Mouse (Mus musculus): Measurements from ENCODE around the gene Ehd2. TPM values are rescaled to one million over a fixed set of nuclear protein-coding genes. Genes with fewer than 3 reads are reported as not detected.

Ehd2 gene
- total and polyA plus RNA-seq, 2 experiments from 2014 or later, result 48.7 to 66.7 TPM

DNA sequence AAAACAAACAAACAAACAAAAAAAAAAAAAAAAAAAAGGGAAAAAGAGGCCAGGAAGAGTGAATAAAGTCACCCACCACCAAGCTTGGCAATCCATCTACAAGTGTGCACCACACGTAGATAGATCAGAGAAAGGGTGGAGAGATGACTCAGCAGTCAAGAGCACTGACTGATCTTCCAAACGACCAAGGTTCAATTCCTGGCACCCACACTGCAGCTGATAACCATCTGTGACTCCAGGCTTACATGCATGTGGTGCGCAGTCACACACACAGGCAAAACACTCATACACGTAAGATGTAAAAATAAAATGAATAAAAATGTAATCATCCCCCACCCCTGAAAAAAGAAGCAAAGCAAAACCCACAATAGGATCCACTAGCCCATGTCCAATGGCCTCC is 35.7 kb upstream of the Ehd2 start:
- Histone ChIP-seq H3K27ac (ENCODE audit: low read depth) (peak overlapping the region; percentile 87), H3K27me3 (ENCODE audit: control insufficient read depth, insufficient read depth, low read length) (no peaks in the 10 kb centered on the region), H3K9ac (replicated peaks; ENCODE audit: low read depth, low read length) (no peak overlapping the region), H3K4me3 (ENCODE audit: low read depth, low read length) (no peak overlapping the region), H3K4me2 (ENCODE audit: low read depth, low read length) (no peak overlapping the region), H3K4me1 (ENCODE audit: control insufficient read depth, insufficient read depth) (peaks cover 30% of the 10 kb centered on the region), H3K9me3 (replicated peaks; ENCODE audit: control insufficient read depth, low read length) (no peaks in the 10 kb centered on the region), H3K36me3 (replicated peaks; ENCODE audit: control insufficient read depth, insufficient read depth, low read length) (peaks cover 6% of the 10 kb centered on the region)
- DNase-seq (ENCODE audit: low spot score) (no peak), ATAC-seq (ENCODE audit: insufficient read depth, low read depth) (no peak)
- 59% methylated on average over 4 of the region's 4 CpGs for WGBS
- TF ChIP-seq EP300 (IDR thresholded peaks at IDR 0.05; ENCODE audit: low read depth) (no peak), CTCF (IDR thresholded peaks at IDR 0.05; ENCODE audit: low read depth) (no peak)

DNA sequence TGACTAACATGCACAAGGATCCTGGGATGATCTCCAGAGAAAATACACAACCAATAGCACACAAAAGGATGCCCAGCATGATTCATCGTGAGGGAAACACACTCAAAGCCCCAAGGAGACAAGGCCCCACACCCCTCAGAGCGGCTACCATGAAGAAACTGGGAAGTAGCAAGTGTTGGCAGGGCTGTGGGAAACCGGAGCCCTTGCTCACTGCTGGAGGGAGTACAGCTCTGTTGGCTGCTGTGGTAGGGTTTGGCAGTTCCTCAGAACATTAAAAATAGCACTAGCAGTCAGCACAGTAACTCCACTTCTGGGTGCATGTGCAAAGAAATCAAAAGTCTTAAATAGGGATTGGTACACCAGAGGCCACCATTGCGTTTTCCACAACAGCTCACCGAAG is 34.8 kb upstream of the Ehd2 start:
- H3K36me3 ChIP-seq (replicated peaks; ENCODE audit: control insufficient read depth, insufficient read depth, low read length), result peaks cover 14% of the 10 kb centered on the region
- H3K4me1 ChIP-seq (ENCODE audit: control insufficient read depth, insufficient read depth), result peaks cover 30% of the 10 kb centered on the region
- no peak overlapping the region for H3K4me3 ChIP-seq (ENCODE audit: low read depth, low read length)
- peak overlapping the region; percentile 87 for H3K27ac ChIP-seq (ENCODE audit: low read depth)
- 0 out of 2 replicates have a peak overlapping the region, but pooled peaks have one; percentile 20 for H3K9ac ChIP-seq (replicated peaks; ENCODE audit: low read depth, low read length)
- DNase-seq (ENCODE audit: low spot score), result peak; percentile 84
- peak overlapping the region; percentile 9; the same call in 1 of the 2 replicates for H3K4me2 ChIP-seq (ENCODE audit: low read depth, low read length)
- no peaks in the 10 kb centered on the region for H3K27me3 ChIP-seq (ENCODE audit: control insufficient read depth, insufficient read depth, low read length)
- whole genome bisulfite sequencing, result 23% methylated on average over 5 of the region's 5 CpGs
- TF ChIP-seq EP300 (IDR thresholded peaks at IDR 0.05; ENCODE audit: low read depth) (no peak), CTCF (IDR thresholded peaks at IDR 0.05; ENCODE audit: low read depth) (no peak)
- ATAC-seq (ENCODE audit: insufficient read depth, low read depth), result peak; percentile 90
- H3K9me3 ChIP-seq (replicated peaks; ENCODE audit: control insufficient read depth, low read length), result no peaks in the 10 kb centered on the region

DNA sequence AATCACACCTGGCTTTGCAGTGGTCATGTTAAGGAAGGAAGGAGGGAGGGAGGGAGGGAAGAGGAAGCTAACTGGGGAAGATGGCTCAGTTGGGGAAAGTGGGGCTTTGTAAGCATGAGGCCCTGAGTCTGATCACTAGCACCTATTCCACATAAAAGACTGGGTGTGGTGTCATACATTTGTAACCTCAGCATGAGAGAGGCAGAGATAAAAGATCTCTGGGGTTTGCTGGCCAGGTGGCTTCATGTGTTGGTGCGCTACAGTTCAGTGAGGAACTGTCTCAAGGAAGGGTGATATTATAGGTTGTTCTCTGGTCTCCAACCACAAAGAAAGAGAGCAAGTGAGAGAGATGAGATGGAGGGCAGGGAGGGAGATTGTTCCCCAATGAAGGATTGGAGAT is 34.3 kb upstream of the Ehd2 start:
- H3K4me2 ChIP-seq (ENCODE audit: low read depth, low read length), result no peak overlapping the region
- ATAC-seq (ENCODE audit: insufficient read depth, low read depth), result no peak
- peaks cover 19% of the 10 kb centered on the region for H3K36me3 ChIP-seq (replicated peaks; ENCODE audit: control insufficient read depth, insufficient read depth, low read length)
- peaks cover 30% of the 10 kb centered on the region for H3K4me1 ChIP-seq (ENCODE audit: control insufficient read depth, insufficient read depth)
- H3K27me3 ChIP-seq (ENCODE audit: control insufficient read depth, insufficient read depth, low read length), result no peaks in the 10 kb centered on the region
- no peak overlapping the region for H3K9ac ChIP-seq (replicated peaks; ENCODE audit: low read depth, low read length)
- no peak overlapping the region for H3K4me3 ChIP-seq (ENCODE audit: low read depth, low read length)
- WGBS, result 94% methylated on average over 1 of the region's 1 CpGs
- TF ChIP-seq CTCF (IDR thresholded peaks at IDR 0.05; ENCODE audit: low read depth) (no peak), EP300 (IDR thresholded peaks at IDR 0.05; ENCODE audit: low read depth) (no peak)
- peak overlapping the region; percentile 87 for H3K27ac ChIP-seq (ENCODE audit: low read depth)
- no peak for DNase-seq (ENCODE audit: low spot score)
- no peaks in the 10 kb centered on the region for H3K9me3 ChIP-seq (replicated peaks; ENCODE audit: control insufficient read depth, low read length)

DNA sequence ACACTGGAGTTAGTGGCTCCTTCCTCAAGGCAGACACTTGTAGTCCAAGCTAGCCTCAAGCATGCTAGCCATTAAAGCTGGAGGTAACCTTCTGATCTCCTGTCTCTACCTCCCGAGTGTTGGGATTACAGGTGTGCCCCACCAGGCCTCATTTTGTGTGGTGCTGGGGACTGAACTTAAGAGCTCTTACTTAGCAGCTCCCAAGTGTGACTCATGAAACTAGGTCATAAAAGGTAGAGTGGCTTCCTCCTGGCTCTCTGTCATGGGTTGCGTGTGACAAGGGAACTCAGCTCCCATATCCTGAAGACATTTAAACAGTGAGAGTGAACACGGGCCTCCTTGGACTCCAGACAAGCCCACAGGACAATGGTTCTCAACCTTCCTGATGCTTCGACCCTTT is 26.4 kb upstream of the Ehd2 start:
- no peak overlapping the region for H3K27ac ChIP-seq (ENCODE audit: low read depth)
- H3K4me3 ChIP-seq (ENCODE audit: low read depth, low read length), result no peak overlapping the region
- DNase-seq (ENCODE audit: low spot score) (no peak), ATAC-seq (ENCODE audit: insufficient read depth, low read depth) (no peak)
- H3K27me3 ChIP-seq (ENCODE audit: control insufficient read depth, insufficient read depth, low read length), result no peaks in the 10 kb centered on the region
- H3K9me3 ChIP-seq (replicated peaks; ENCODE audit: control insufficient read depth, low read length), result no peaks in the 10 kb centered on the region
- no peak overlapping the region for H3K4me2 ChIP-seq (ENCODE audit: low read depth, low read length)
- H3K4me1 ChIP-seq (ENCODE audit: control insufficient read depth, insufficient read depth), result no peaks in the 10 kb centered on the region
- peaks cover 68% of the 10 kb centered on the region for H3K36me3 ChIP-seq (replicated peaks; ENCODE audit: control insufficient read depth, insufficient read depth, low read length)
- H3K9ac ChIP-seq (replicated peaks; ENCODE audit: low read depth, low read length), result no peak overlapping the region
- TF ChIP-seq CTCF (IDR thresholded peaks at IDR 0.05; ENCODE audit: low read depth) (no peak), EP300 (IDR thresholded peaks at IDR 0.05; ENCODE audit: low read depth) (no peak)
- 96% methylated on average over 4 of the region's 4 CpGs for WGBS

DNA sequence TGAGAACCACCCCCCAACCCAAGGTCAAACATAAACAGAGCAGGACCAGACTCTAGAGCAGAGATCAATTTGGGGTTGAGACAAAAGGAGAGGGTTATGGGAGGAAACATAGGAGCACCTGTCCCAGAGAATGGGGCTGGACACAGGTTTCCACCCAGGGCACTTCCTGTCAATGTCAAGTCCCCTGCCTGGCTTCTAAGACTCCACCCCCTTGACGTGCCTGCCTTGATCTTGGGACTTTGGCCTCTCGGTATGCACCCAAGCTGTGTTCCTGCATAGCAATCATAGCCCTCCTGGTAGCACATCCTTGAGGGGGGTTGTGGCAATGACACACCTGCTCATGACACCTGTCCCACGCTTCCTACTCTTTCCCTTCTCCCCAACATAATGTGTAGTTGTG is 25.8 kb upstream of the Ehd2 start:
- Histone ChIP-seq H3K9me3 (replicated peaks; ENCODE audit: control insufficient read depth, low read length) (no peaks in the 10 kb centered on the region), H3K4me2 (ENCODE audit: low read depth, low read length) (no peak overlapping the region), H3K27me3 (ENCODE audit: control insufficient read depth, insufficient read depth, low read length) (no peaks in the 10 kb centered on the region), H3K9ac (replicated peaks; ENCODE audit: low read depth, low read length) (no peak overlapping the region), H3K36me3 (replicated peaks; ENCODE audit: control insufficient read depth, insufficient read depth, low read length) (peaks cover 74% of the 10 kb centered on the region), H3K4me3 (ENCODE audit: low read depth, low read length) (no peak overlapping the region), H3K4me1 (ENCODE audit: control insufficient read depth, insufficient read depth) (no peaks in the 10 kb centered on the region), H3K27ac (ENCODE audit: low read depth) (no peak overlapping the region)
- DNase-seq (ENCODE audit: low spot score) (no peak), ATAC-seq (ENCODE audit: insufficient read depth, low read depth) (no peak)
- 74% methylated on average over 3 of the region's 3 CpGs for WGBS
- TF ChIP-seq CTCF (IDR thresholded peaks at IDR 0.05; ENCODE audit: low read depth), result no peak
- no peak for TF ChIP-seq EP300 (IDR thresholded peaks at IDR 0.05; ENCODE audit: low read depth)

DNA sequence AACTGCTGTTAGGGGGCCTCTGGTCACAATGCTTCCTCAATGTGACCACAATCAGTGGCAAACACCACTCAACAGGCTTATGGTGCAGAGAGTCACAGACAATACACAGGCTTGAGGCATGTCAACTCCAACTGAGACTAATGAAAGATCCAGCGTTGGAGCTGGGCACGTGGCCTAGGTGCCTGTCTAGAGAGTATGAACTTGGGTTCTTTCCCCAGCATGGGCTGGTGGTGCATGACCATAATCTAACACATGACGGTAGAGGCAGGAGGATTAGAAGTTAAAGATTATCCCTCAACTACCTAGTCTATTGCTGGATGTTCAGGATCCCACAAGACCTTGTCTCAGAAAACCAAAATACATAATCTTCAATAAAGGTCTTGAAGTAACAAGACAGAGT is 24.4 kb upstream of the Ehd2 start:
- TF ChIP-seq CTCF (IDR thresholded peaks at IDR 0.05; ENCODE audit: low read depth) (no peak), EP300 (IDR thresholded peaks at IDR 0.05; ENCODE audit: low read depth) (no peak)
- Histone ChIP-seq H3K4me2 (ENCODE audit: low read depth, low read length) (no peak overlapping the region), H3K36me3 (replicated peaks; ENCODE audit: control insufficient read depth, insufficient read depth, low read length) (peaks cover 74% of the 10 kb centered on the region), H3K4me3 (ENCODE audit: low read depth, low read length) (no peak overlapping the region), H3K27ac (ENCODE audit: low read depth) (no peak overlapping the region), H3K9ac (replicated peaks; ENCODE audit: low read depth, low read length) (no peak overlapping the region), H3K27me3 (ENCODE audit: control insufficient read depth, insufficient read depth, low read length) (no peaks in the 10 kb centered on the region), H3K4me1 (ENCODE audit: control insufficient read depth, insufficient read depth) (no peaks in the 10 kb centered on the region), H3K9me3 (replicated peaks; ENCODE audit: control insufficient read depth, low read length) (no peaks in the 10 kb centered on the region)
- ATAC-seq (ENCODE audit: insufficient read depth, low read depth) (no peak), DNase-seq (ENCODE audit: low spot score) (no peak)
- WGBS, result 92% methylated on average over 3 of the region's 3 CpGs
